Mouse (Mus musculus): Measurements from ENCODE around the gene Tmem230. TPM values are rescaled to one million over a fixed set of nuclear protein-coding genes. Genes with fewer than 3 reads are reported as not detected.
A peak's percentile ranks its signal among the peaks of the same experiment; 100 is the strongest.
"Not testable (repeated sequence)": the region's sequence is repeated elsewhere in the genome, so short reads cannot be mapped to it uniquely, and the experiment has no call there.

Gene Tmem230
- polyA plus RNA-seq (2014; fragmentation: Nextera tagmentation; extraction: Ambion mirVana), result 36.0 and 36.4 TPM in 2 replicates

DNA sequence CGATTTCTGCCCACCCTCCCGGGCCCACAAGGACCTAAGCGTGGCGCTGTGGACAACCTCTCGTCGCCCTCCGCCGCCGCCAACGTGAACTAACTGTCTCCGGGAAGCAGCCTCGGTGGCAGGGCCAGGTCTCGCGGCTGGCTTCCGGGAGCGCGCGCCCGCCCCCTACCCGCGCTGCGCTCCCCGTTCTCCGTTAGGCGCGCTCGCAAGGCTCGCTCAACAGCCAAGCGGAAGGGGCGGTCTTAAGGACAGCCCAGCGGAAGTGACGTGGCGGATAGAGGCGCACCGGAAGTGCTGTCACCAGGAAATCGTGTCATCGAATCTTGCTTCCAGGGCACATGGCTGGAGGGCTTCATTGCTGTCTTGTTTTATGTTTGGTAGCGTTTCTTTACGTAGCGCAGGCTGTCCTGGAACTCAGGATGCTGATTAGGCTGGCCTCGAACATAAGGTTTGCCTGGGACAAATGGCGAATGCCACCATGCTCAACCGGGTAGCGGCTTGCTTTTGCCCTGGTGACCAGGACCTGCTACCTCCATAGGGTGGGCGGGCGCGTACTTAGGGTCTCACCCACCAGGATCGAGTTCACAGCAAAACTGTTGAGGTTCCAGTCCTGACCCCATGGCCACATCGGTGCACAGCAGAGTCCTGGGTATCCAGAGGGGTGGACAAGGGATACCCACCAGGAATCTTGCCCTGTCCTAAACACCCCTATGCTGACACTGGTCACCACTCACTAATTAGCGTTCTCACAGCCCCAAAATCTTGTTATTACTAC is at the start of gene Tmem230:
Tmem230 (minus strand) TSS at position 269 of the 775 bp plus-strand sequence.
- Histone ChIP-seq H3K4me1 (replicated peaks; ENCODE audit: control insufficient read depth, insufficient read depth, low read length) (peaks cover 23% of the 10 kb centered on the region), H3K27me3 (replicated peaks; ENCODE audit: control insufficient read depth, insufficient read depth, low read length) (no peaks in the 10 kb centered on the region), H3K9me3 (ENCODE audit: control insufficient read depth, low read length) (no peaks in the 10 kb centered on the region), H3K9ac (ENCODE audit: low read length) (peak within 1 kb of the TSS; percentile 70), H3K4me3 (ENCODE audit: low read depth, low read length) (peak within 1 kb of the TSS; percentile 63), H3K36me3 (ENCODE audit: control insufficient read depth, insufficient read depth, low read length) (peaks cover 51% of the 10 kb centered on the region), H3K27ac (ENCODE audit: low read depth) (peak within 1 kb of the TSS; percentile 79), H3K4me2 (ENCODE audit: low read length) (peak within 1 kb of the TSS; percentile 75)
- 5% methylated on average over 49 of the region's 50 CpGs for WGBS
- peak; percentile 90 for ATAC-seq (replicated peaks; ENCODE audit: low FRiP score, low TSS enrichment, low read depth)
- DNase-seq (ENCODE audit: low spot score), result peak; percentile 95

DNA sequence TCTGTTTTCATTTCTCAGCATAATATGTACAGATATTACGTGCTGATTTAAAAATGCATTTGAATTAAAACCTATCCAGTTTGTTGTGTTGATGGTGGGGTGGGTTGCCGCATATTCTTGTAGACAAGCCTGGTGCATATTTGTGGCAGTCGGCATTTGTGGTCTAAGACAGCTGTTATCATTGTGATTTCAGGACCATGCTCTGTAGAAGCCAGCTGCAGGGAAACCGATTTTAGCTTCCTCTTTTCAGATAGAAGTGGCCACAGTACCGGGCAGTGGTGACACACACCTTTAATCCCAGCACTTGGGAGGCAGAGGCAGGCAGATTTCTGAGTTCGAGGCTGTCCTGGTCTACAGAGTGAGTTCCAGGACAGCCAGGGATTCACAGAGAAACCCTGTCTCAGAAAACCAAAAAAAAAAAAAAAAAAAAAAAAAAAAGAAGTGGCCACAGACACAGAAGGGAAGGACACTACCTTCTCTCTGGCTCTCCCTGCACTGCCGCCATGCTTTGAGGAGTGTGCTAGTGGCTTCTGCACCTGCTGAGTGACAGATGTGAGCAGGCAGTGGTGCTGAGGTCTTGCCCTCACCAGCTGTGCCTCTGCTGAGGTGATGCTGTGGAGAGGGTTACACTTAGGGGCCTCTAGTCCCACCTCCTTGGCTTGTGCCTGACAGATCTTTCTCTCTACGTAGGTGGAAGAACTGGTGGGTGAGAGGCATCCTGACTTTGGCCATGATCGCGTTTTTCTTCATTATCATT is 46.3 kb upstream of the Tmem230 start:
- DNase-seq (ENCODE audit: low spot score) (no peak), ATAC-seq (replicated peaks; ENCODE audit: low FRiP score, low TSS enrichment, low read depth) (no peak)
- H3K27me3 ChIP-seq (replicated peaks; ENCODE audit: control insufficient read depth, insufficient read depth, low read length), result no peaks in the 10 kb centered on the region
- H3K36me3 ChIP-seq (ENCODE audit: control insufficient read depth, insufficient read depth, low read length), result peaks cover 45% of the 10 kb centered on the region
- H3K4me1 ChIP-seq (replicated peaks; ENCODE audit: control insufficient read depth, insufficient read depth, low read length), result no peaks in the 10 kb centered on the region
- no peak overlapping the region for H3K9ac ChIP-seq (ENCODE audit: low read length)
- WGBS, result 88% methylated on average over 10 of the region's 10 CpGs
- no peak overlapping the region for H3K4me2 ChIP-seq (ENCODE audit: low read length)
- H3K4me3 ChIP-seq (ENCODE audit: low read depth, low read length), result no peak overlapping the region
- no peak overlapping the region for H3K27ac ChIP-seq (ENCODE audit: low read depth)
- H3K9me3 ChIP-seq (ENCODE audit: control insufficient read depth, low read length), result no peaks in the 10 kb centered on the region

DNA sequence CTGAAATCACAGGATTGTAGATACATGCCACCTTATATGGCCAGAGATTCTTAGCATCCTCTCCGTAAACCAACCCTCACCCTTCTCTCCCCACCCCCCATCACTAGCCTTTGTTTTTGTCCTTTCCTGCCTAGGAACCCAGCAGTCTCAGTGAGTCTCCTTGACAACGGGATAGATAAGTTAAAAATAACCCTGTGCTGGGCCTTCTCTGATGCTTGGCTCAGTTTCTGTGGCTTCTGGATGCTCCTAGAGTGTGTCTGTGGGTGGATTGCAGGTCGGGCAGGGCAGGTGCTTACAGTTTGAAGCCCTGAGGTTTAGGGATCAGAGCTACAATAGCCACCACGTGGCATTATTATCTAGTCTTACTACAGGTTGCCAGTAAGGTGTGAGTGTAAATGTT is 44.5 kb upstream of the Tmem230 start:
- DNase-seq (ENCODE audit: low spot score) (no peak), ATAC-seq (replicated peaks; ENCODE audit: low FRiP score, low TSS enrichment, low read depth) (no peak)
- Histone ChIP-seq H3K36me3 (ENCODE audit: control insufficient read depth, insufficient read depth, low read length) (peaks cover 28% of the 10 kb centered on the region), H3K9me3 (ENCODE audit: control insufficient read depth, low read length) (no peaks in the 10 kb centered on the region), H3K4me1 (replicated peaks; ENCODE audit: control insufficient read depth, insufficient read depth, low read length) (no peaks in the 10 kb centered on the region), H3K4me3 (ENCODE audit: low read depth, low read length) (no peak overlapping the region), H3K9ac (ENCODE audit: low read length) (no peak overlapping the region), H3K4me2 (ENCODE audit: low read length) (no peak overlapping the region), H3K27ac (ENCODE audit: low read depth) (no peak overlapping the region), H3K27me3 (replicated peaks; ENCODE audit: control insufficient read depth, insufficient read depth, low read length) (no peaks in the 10 kb centered on the region)
- 37% methylated on average over 4 of the region's 4 CpGs for WGBS

DNA sequence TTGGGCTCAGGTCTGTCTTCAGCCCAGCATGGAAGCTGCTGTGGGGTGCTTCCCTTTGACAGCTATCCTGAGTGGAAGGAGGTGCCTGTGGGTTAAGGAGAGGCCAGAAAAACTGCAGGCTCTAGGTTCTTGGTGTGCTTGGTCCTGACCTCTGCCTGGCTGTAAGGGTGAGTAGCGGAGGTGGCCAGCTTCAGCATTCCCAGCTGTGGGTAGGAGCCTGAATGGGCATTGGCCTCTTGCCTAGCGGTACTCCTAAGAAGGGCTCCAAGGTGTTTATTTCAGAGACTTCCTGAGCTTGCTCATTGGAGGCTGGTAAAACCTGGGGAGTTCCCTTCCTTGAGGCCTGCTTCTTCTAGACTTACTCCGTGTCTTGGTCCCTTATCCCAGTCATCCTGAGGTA is 43.7 kb upstream of the Tmem230 start:
- Histone ChIP-seq H3K4me2 (ENCODE audit: low read length) (no peak overlapping the region), H3K27ac (ENCODE audit: low read depth) (no peak overlapping the region), H3K36me3 (ENCODE audit: control insufficient read depth, insufficient read depth, low read length) (peaks cover 21% of the 10 kb centered on the region), H3K9me3 (ENCODE audit: control insufficient read depth, low read length) (no peaks in the 10 kb centered on the region), H3K9ac (ENCODE audit: low read length) (no peak overlapping the region), H3K4me3 (ENCODE audit: low read depth, low read length) (no peak overlapping the region), H3K27me3 (replicated peaks; ENCODE audit: control insufficient read depth, insufficient read depth, low read length) (no peaks in the 10 kb centered on the region), H3K4me1 (replicated peaks; ENCODE audit: control insufficient read depth, insufficient read depth, low read length) (no peaks in the 10 kb centered on the region)
- 76% methylated on average over 3 of the region's 3 CpGs for WGBS
- DNase-seq (ENCODE audit: low spot score), result no peak
- ATAC-seq (replicated peaks; ENCODE audit: low FRiP score, low TSS enrichment, low read depth), result no peak

DNA sequence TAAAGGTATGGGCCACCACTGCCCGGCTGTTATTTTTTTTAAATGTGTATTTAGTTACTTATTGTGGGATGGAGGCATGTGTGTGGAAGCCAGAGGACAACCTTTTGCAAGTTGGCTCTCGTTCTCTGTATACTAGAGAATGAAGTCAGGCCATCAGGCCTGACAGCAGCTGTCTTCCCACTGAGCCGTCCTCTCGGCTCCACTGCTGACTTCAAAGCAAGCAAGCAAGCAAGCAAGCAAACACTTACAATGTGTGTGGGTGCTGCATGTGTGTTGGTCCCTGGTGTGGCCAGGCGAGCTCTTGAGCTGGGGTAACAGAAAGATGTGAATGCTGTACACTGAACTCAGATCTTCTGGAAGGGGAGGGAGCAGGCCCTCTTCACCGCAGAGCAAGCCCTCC is 43.2 kb upstream of the Tmem230 start:
- H3K4me2 ChIP-seq (ENCODE audit: low read length), result no peak overlapping the region

DNA sequence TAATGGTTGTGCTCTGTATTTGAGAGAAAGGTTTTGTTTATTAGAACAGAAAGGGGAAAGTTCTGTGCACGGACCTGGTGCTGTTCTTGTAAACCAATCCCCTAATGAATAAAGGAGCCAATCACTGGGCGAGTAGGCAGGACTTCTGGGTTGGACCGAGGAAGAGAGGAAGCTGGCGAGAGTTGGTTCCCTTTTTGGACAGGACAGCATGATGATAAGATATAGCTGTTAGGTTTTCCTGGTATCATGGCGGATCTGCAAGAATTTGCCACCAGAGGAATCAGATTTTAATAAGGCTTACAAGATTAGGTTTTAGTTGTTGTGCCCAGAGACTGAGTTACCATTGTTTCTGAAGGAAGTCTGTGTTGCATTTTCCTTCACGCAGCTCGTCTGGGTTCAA is 41.6 kb upstream of the Tmem230 start:
- H3K4me2 ChIP-seq (ENCODE audit: low read length); H3K9ac ChIP-seq (ENCODE audit: low read length); H3K27me3 ChIP-seq (replicated peaks; ENCODE audit: control insufficient read depth, insufficient read depth, low read length); H3K9me3 ChIP-seq (ENCODE audit: control insufficient read depth, low read length); H3K4me1 ChIP-seq (replicated peaks; ENCODE audit: control insufficient read depth, insufficient read depth, low read length); H3K36me3 ChIP-seq (ENCODE audit: control insufficient read depth, insufficient read depth, low read length); H3K27ac ChIP-seq (ENCODE audit: low read depth); DNase-seq (ENCODE audit: low spot score); ATAC-seq (replicated peaks; ENCODE audit: low FRiP score, low TSS enrichment, low read depth); H3K4me3 ChIP-seq (ENCODE audit: low read depth, low read length): not testable (repeated sequence)
- 67% methylated on average over 5 of the region's 7 CpGs for WGBS

More for the DNA sequence above, 43.2 kb upstream of the Tmem230 start:
- Histone ChIP-seq H3K4me1 (replicated peaks; ENCODE audit: control insufficient read depth, insufficient read depth, low read length) (no peaks in the 10 kb centered on the region), H3K9me3 (ENCODE audit: control insufficient read depth, low read length) (no peaks in the 10 kb centered on the region), H3K27me3 (replicated peaks; ENCODE audit: control insufficient read depth, insufficient read depth, low read length) (no peaks in the 10 kb centered on the region), H3K36me3 (ENCODE audit: control insufficient read depth, insufficient read depth, low read length) (peaks cover 16% of the 10 kb centered on the region), H3K9ac (ENCODE audit: low read length) (no peak overlapping the region), H3K4me3 (ENCODE audit: low read depth, low read length) (no peak overlapping the region), H3K27ac (ENCODE audit: low read depth) (no peak overlapping the region)
- WGBS, result 79% methylated on average over 6 of the region's 6 CpGs
- ATAC-seq (replicated peaks; ENCODE audit: low FRiP score, low TSS enrichment, low read depth), result no peak
- no peak for DNase-seq (ENCODE audit: low spot score)

DNA sequence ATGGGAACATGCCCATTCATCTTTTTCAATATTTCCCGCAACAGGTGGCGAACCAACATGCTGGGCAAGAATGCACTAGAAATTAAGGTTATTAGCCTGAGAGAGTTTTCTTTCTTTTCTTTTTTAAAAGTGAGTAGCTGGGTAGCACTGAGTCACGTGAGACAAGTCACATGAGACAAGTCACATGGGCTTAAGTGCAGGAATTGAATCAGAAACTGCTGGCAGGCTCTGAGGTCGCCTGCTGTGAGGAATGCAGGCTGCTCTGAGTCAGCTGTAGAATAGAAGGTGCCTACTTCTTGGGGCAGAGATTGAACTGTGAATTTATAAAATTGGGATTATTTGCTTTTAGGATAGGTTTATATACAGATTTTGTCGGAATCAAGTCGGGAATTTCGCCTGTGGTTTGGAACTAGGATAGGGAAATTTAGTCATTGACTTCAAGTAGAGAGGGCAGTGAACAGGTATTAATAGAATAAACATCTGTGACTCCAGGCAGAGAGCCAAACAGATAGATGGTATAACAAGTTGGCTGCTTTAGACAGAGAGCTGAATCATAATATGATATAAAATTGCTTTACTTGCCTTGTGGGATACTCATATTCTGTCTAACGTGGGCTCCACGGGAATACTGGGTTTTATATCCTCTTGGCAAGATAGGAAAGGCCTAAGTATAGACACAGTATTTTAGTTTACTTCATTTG is 38.9 kb upstream of the Tmem230 start:
- ATAC-seq (replicated peaks; ENCODE audit: low FRiP score, low TSS enrichment, low read depth) (no peak), DNase-seq (ENCODE audit: low spot score) (no peak)
- Histone ChIP-seq H3K9ac (ENCODE audit: low read length) (no peak overlapping the region), H3K27ac (ENCODE audit: low read depth) (no peak overlapping the region), H3K9me3 (ENCODE audit: control insufficient read depth, low read length) (no peaks in the 10 kb centered on the region), H3K4me1 (replicated peaks; ENCODE audit: control insufficient read depth, insufficient read depth, low read length) (peaks cover 34% of the 10 kb centered on the region), H3K27me3 (replicated peaks; ENCODE audit: control insufficient read depth, insufficient read depth, low read length) (no peaks in the 10 kb centered on the region), H3K36me3 (ENCODE audit: control insufficient read depth, insufficient read depth, low read length) (no peaks in the 10 kb centered on the region), H3K4me2 (ENCODE audit: low read length) (no peak overlapping the region), H3K4me3 (ENCODE audit: low read depth, low read length) (no peak overlapping the region)
- WGBS, result 86% methylated on average over 9 of the region's 9 CpGs

DNA sequence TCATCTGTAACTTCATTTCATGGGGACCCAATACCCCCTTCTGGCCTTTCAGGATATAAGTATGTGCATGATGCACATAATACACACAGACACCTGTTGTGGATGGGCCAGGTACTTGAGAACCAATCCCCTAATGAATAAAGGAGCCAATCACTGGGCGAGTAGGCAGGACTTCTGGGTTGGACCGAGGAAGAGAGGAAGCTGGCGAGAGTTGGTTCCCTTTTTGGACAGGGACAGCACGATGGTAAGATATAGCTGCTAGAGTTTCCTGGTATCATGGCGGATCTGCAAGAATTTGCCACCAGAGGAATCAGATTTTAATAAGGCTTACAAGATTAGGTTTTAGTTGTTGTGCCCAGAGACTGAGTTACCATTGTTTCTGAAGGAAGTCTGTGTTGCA is 38.1 kb upstream of the Tmem230 start:
- H3K4me3 ChIP-seq (ENCODE audit: low read depth, low read length); H3K27me3 ChIP-seq (replicated peaks; ENCODE audit: control insufficient read depth, insufficient read depth, low read length); H3K27ac ChIP-seq (ENCODE audit: low read depth); H3K9ac ChIP-seq (ENCODE audit: low read length); DNase-seq (ENCODE audit: low spot score); H3K4me2 ChIP-seq (ENCODE audit: low read length); H3K9me3 ChIP-seq (ENCODE audit: control insufficient read depth, low read length); ATAC-seq (replicated peaks; ENCODE audit: low FRiP score, low TSS enrichment, low read depth); H3K36me3 ChIP-seq (ENCODE audit: control insufficient read depth, insufficient read depth, low read length): not testable (repeated sequence)
- H3K4me1 ChIP-seq (replicated peaks; ENCODE audit: control insufficient read depth, insufficient read depth, low read length), result peaks cover 35% of the 10 kb centered on the region
- WGBS, result 95% methylated on average over 5 of the region's 5 CpGs
